8 mouse cellular contexts compared by ENCODE assay signal in the genomic region with DNA sequence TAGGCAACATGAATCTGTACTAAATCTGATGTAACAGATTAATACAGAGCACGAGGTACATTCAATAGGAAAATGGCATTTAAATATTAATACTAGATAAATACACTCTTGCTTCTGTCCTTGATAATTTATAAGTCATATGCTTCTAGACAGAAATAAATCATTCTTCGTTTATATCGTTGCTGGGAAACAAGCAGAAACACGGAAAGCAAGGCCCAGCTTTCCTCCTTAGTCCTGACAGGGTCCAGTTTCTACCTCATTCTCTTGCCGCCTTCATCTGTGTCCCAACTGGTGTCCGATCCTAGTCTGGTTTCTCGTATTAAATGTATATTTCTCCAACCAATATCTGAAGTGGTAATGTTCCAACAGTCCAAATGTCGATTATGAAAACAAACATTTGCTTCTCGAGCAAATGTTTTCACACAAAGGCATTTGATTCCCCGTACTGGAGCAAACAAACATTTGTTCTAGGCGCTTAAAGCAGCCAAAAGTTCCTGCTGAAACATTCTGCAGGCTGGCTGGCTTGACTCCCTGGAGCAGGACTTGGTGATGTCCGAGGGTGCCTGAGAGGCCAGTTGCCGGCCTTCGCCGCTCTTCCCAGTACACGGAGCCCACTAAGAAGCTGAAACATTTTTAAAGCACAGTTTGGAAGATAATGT.
DNase-seq lines count a peak whose midpoint lies in the region; ATAC-seq and TF ChIP-seq lines count a peak whose summit lies in the region.

No protein-coding gene starts in this region.

- H3K4me1 ChIP-seq in lung, postnatal 0 days (ENCODE audit: insufficient read depth, low read depth, low read length): no peaks in the 10 kb centered on the region

- no peak for ATAC-seq in lung, postnatal 0 days
- ATAC-seq in CD4-positive, CD25-positive, alpha-beta regulatory T cell, adult 4 months: no peak

- H3K4me2 ChIP-seq in lung, postnatal 0 days (replicated peaks; ENCODE audit: low read depth, low read length): no peak overlapping the region

- 31% methylated on average over 16 of the region's 16 CpGs for WGBS in lung, postnatal 0 days

- H3K27ac ChIP-seq in lung, postnatal 0 days (ENCODE audit: low read length): peak overlapping the region; percentile 79

- H3K27me3 ChIP-seq in lung, postnatal 0 days (replicated peaks; ENCODE audit: insufficient read depth, low read length): no peaks in the 10 kb centered on the region

- no peak for TF ChIP-seq EP300 in lung, postnatal 0 days (IDR thresholded peaks at IDR 0.05)

- H3K36me3 ChIP-seq in lung, postnatal 0 days (ENCODE audit: insufficient read depth, low read length): no peaks in the 10 kb centered on the region

- TF ChIP-seq CTCF in lung, postnatal 0 days (IDR thresholded peaks at IDR 0.05): no peak

- no peaks in the 10 kb centered on the region for H3K9me3 ChIP-seq in lung, postnatal 0 days (ENCODE audit: low read length)

- DNase-seq in adrenal gland, postnatal 36 days: peak; percentile 15 to 21
- DNase-seq in adrenal gland, adult 8-10 months: no peak
- peak; percentile 22 to 51 for DNase-seq in urinary bladder, postnatal 36 days (ENCODE audit: low spot score in 2 of 2)
- DNase-seq in urinary bladder, adult 2 months (ENCODE audit: low spot score): no peak
- peak; percentile 57 for DNase-seq in lung, postnatal 0 days (ENCODE audit: low spot score)
- DNase-seq in spleen, postnatal 14 days (ENCODE audit: low spot score in 2 of 2): no peak
- DNase-seq in cerebellum, adult 8-10 months: no peak

- no peak overlapping the region for H3K9ac ChIP-seq in lung, postnatal 0 days (replicated peaks; ENCODE audit: low read depth)

- H3K4me3 ChIP-seq in lung, postnatal 0 days (ENCODE audit: low read depth, low read length): no peak overlapping the region

Comparison
In these comparisons a context has a peak if more than half of its experiments do, and no peak if none do; other contexts are left out.
1. DNase-seq: peak in adrenal gland, postnatal 36 days (2 of 2), urinary bladder, postnatal 36 days (2 of 2) and lung, postnatal 0 days (single experiment); none in adrenal gland, adult 8-10 months (single experiment), urinary bladder, adult 2 months (single experiment), spleen, postnatal 14 days (0 of 2) and cerebellum, adult 8-10 months (single experiment).